Mouse (Mus musculus) urinary bladder, postnatal 10 days (tissue): ENCODE results near the gene Gm8005.
"Not testable (repeated sequence)": the region's sequence is repeated elsewhere in the genome, so short reads cannot be mapped to it uniquely, and the experiment has no call there.

ENCODE experiments used
- DNase-seq: peaks from one replicate; pipeline ENCODE4 v3.0.0; 2022; ENCODE audit warnings: low spot score

Gm8005 gene

GRCm38 (mm10) chr14:42439573-42439972 is at the start of gene Gm8005:
Gm8005 (minus strand) TSS chr14:42439673.
- not testable (repeated sequence) for DNase-seq

GRCm38 (mm10) chr14:42463581-42463980 is 24.1 kb upstream of the Gm8005 start, which contains the start of gene Gm8011:
Gm8011 (plus strand) TSS chr14:42463881.
- not testable (repeated sequence) for DNase-seq
